Mouse (Mus musculus) adrenal gland, adult 8-10 months (tissue): ENCODE measurements at regions not wholly inside any gene's neighbourhood (a gene's known extent, or its start where the extent isn't known, plus 50 kb on each side); places are given as distances from the start of the nearest gene placed in this dataset.
A peak's percentile ranks its signal among the peaks of the same experiment; 100 is the strongest.

Experiments used
- DNase-seq: peaks from one replicate; pipeline ENCODE4 v3.0.0; 2022

DNA sequence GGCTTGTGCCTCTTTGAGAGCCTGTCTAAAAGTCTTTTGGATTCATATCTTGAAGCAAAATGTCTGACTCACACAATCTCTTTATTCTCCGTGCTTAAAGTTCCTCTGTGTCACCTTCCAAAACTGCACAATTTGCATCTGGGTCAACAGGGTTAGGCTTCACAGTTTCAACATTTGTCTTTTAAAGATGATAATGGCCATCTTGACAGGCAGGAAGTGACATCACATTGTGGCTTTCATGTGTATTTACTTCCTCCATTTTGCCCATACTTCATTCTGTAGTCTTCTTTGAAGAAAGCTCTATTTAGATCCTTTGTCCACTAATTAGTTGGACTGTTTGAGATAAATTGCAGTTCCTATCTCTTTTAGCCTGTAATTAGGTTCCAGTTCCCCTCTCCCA lies 135.1 kb downstream of the Ndufa10 start:
- DNase-seq: no peak

- DNase-seq: no peak
Measured at GRCm38 (mm10) chr1:92337450-92337849, 136.2 kb downstream of the Ndufa10 start.

DNA sequence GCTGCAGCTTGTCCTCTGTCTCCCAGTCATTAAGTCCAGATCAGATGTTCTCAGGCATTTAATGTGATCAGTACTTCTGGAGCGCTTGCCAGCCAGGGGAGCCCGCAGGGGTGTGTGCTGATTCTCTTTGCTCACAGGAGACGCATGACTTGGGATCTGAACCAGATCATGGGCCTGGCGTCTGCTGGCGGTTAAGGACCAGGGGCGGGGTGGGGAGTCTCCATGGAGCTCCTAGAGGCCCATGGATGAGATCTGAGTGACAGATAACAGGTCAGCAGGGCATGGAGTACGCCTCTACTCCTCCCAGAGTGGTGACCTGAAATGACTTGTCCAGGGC lies 136.7 kb upstream of the Hdac4 start:
- peak; percentile 17 for DNase-seq

- DNase-seq: no peak
Measured at GRCm38 (mm10) chr1:92331559-92332247, 136.2 kb upstream of the Hdac4 start.

GRCm38 (mm10) chr1:92330181-92330580 lies 134.7 kb upstream of the Hdac4 start:
- no peak for DNase-seq

- no peak for DNase-seq
Measured at GRCm38 (mm10) chr1:92329491-92329890, 134.0 kb upstream of the Hdac4 start.

DNA sequence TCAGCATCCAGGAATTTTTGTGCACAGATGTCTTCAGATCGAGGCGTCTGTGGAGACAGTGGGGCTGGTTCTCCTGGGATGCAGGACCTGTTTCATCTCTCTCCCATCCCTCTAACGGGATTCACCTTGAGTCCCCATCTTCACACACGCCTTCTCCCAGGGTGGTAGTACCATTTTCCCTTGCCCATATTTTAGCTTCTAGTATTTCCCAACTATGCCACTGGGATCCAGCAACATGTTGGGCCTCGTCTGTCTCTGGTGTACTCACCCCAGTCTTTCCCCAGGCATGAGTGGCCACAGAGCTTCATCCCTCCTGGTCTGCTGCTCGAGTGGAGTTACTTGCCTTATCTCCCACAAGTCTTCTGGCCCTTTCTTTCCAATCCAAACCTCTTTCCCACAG lies 131.6 kb upstream of the Hdac4 start:
- DNase-seq: no peak

DNA sequence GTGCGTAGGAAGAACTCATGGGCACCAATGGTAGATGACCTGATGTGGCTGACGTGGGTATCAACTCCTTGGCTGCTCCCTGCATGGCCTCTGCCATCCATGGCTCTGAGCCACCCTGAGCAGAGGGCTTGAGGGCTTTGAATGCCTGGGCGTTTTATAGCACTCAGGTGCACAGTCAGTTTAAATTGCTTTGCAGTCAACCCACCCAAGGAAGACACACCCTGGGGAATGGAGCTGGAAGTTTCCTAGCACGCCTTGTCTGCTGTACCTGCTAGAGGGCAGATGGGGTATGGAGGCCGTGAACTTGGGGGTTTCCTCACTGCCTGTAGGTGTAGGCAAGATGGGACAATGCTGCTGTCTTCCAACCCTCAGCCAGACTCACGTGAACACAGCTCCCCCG lies 129.8 kb upstream of the Hdac4 start:
- DNase-seq: no peak

DNA sequence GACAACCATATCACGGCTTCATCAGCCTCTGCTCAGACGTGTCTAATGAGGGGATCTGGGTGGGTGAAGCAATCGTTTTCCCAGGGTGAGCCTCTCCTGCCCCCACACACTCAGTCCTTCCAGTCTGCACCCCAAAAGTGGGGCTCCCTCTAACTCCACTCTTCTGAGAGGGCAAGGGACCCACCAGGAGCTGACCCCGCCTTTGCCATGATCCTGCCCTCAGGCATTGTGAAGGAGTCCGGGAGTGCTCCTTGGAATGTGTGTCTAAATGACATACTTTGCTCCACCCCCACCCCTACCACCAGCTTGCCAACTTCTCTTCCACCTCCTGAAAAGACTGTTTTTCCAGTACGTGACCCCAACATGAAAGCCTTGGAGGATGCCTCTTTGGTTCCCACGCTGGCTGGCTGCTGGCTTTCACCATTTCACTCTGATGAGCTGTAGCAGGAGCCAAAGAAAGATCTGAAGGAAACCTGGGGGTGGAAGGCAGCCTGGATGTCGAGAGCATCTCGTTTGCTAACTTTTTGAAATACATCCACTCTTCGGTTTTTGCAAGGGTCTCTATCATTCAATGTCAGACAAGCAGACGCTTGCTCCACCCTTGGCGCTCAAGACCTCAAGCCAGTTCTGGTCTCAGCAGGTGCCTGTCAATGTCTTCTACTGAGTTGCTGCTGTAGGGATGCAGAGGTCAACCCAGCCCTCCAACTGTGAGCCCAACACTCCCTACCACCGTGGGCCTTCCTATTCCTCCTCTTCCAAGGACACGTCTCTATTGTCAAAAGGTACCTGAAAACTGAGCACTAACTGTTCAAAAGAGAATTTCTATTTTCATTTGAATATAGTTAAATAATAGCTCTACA lies 128.8 kb upstream of the Hdac4 start:
- DNase-seq: no peak

DNA sequence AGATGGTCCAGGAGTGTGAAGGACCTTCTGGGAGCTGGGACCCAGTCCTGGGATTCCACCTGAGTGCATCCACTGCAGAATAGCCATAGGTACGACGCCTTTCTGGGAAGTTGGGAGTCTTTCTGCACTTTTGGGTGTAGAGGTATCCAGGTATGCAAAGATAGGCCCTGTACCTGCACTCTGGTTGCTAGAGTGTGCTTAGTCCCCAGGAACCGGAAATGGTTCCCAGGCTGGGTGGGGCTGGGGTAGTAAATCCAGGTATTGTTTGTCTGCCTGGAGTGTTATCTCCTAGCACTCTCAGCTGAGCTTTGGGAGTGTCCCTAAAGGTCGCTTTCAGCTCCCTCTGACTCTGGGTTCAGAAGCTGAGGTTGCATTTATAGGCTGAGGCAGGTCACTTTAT lies 121.6 kb upstream of the Hdac4 start:
- DNase-seq: no peak

DNA sequence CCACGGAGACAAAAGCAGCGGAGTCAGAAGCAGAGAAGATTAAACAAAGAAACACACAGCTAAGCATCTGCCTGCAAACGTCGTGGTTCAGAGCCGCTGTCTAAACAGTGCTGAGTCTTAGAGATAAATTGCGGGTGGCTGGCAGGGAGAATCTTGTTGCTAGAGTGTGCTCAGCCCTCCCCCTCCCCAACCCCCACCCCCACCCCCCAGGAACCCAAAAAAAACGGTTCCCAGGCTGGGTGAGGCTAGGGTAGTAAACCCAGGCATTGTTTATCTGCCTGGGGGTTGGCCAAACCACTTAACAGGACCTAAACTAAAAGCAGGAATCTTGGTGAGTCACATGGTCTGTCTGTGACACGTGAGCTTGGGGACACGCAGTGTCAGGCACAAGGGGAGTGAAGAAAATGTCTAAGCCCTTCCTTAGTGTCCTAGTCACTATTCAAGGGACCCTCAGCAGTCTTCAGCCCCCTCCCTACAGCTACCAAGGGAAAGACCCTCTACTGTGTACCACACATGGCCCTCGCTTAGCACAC lies 120.8 kb upstream of the Hdac4 start:
- no peak for DNase-seq

DNA sequence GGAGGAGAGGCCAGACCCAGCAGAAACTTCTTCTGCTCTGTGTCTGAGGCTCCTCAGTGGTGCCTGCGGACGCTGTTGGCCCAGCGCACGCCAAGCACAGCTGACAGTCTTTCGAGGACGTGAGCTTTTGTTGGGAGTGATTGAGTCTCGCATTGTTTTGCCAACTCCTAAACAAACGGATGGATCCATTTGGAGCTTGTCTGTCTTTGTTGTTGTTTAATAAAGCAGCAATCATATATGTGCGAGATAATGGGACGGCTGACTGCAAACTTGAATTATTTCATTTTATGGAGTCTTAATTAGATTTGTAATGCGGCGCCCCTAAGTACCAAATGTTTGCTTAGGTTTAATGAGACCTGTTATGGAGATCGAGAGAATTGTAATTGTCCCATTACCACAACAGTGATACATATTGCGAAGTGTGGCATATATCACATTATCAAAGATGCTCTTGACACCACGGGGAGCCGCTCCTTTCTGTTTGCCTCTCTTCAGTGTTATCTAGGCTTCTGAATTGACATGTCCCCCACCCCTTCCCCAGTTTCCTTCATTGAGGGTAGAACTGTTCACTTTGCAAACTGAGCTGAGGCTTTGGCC lies 117.6 kb upstream of the Hdac4 start:
- no peak for DNase-seq

GRCm38 (mm10) chr1:92309883-92310282 lies 114.4 kb upstream of the Hdac4 start:
- no peak for DNase-seq

- no peak for DNase-seq
Measured at GRCm38 (mm10) chr1:92309381-92309780, 113.9 kb upstream of the Hdac4 start.

DNA sequence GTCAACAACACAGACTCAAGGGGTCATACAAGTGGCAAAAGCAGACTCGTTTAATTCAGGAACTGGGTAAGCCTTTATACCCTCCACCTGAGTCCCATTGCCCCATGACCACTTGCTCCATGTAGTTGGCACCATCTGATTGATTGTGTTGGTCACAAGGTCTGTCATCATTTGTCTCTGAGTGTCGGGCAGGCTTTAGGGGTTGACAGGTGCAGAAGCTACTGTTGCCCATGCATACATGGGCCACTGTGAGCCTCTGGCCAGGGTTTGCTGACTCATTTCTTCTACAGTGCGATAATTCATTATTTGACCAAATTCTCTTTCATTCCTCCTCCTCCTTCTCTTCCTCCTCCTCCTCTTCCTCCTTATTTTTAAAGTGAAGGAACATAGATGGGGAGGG lies 113.0 kb upstream of the Hdac4 start:
- DNase-seq: no peak

DNA sequence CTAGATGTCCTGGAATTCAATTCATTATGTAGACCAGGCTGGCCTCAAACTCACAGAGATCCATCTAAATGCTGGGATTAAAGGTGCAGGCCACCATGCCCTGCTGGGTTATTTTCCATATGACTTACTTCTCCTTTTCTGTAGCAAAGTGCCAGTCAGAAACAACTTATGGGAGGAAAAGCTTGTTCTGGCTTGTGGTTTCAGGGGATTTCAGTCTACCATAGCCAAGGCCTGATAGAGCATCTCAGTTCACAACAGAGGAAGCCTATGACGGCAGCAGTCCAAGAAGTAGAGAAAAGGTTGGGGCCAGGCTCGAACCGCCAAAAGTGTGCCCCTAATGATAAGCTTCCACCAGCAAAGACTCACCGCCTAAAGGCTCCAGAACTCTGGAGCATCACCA lies 110.5 kb upstream of the Hdac4 start:
- DNase-seq: no peak

DNA sequence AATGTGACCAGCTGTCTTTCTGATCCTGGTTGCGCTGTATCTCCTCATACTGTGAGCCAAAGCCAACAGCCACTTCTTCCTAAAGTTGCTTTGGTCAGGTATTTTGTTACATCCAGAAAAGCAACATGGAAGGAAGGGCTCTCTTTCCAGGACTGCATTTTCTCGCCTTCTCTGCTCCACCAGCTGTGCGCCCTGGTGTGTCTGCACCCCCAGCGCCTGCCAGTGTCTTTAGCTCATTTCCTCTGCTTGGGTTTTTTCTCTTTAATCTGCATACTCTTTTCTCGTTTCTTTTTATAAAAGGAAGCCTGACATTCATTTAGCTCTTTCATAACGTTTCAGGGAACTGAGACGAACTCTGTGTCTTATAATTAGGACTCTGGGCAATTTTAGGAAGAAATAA lies 103.5 kb upstream of the Hdac4 start:
- no peak for DNase-seq

DNA sequence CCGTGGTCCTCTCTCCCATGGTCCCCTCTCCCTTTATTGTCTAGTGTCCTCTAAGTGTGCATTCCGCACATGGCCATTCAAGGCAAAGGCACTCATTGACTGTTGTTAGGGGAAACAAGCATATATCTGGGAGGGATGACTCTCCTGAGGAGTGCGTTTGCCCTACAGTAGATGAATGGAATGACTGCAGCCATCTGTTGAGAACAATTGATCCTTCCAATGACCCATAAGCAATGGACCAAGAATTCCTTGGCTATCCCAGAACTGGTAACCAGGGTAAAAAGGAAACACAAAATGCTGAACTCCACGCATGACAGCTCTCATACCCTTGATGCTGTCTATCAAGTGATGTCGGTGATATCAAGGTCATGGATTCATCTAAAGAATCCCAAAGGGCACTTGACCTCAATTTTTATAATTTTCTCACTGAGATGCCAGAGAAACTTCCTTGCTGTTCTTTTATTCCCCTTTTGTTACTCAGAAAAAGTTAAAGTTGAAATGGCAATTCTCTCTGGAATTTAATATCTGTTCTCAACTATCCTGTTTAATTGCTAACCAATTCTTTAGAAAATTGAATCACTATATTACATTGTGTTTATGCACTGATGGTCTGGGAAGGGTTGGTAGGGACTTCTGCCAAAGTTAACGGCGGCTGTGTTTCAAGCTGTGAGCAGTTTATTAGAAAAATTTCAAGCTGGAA lies 97.3 kb upstream of the Hdac4 start:
- DNase-seq: no peak

GRCm38 (mm10) chr1:92286966-92287342 lies 91.5 kb upstream of the Hdac4 start:
- DNase-seq: no peak

- DNase-seq: no peak
Measured at GRCm38 (mm10) chr1:92286013-92286965, 90.8 kb upstream of the Hdac4 start.

GRCm38 (mm10) chr1:92284155-92284554 lies 88.7 kb upstream of the Hdac4 start:
- DNase-seq: no peak
